Mouse (Mus musculus): Measurements from ENCODE around the gene Stx11.
"Not testable (repeated sequence)": the region's sequence is repeated elsewhere in the genome, so short reads cannot be mapped to it uniquely, and the experiment has no call there.

The Stx11 gene

GRCm38 (mm10) chr10:12957271-12957670, 6.8 kb downstream of the Stx11 start:
- DNase-seq, result no peak

- no peak for DNase-seq
Measured at GRCm38 (mm10) chr10:12955831-12956230, 8.3 kb downstream of the Stx11 start.

- not testable (repeated sequence) for DNase-seq
Measured at GRCm38 (mm10) chr10:12951358-12951757, 12.7 kb downstream of the Stx11 start.

- no peak for DNase-seq
Measured at GRCm38 (mm10) chr10:12949299-12949698, 14.8 kb downstream of the Stx11 start.

GRCm38 (mm10) chr10:12947606-12948005, 16.5 kb downstream of the Stx11 start:
- no peak for DNase-seq

- peak; percentile 43 for DNase-seq
Measured at GRCm38 (mm10) chr10:12941018-12941761, 22.9 kb downstream of the Stx11 start.

- DNase-seq, result no peak
Measured at GRCm38 (mm10) chr10:12938763-12939162, 25.3 kb downstream of the Stx11 start.

GRCm38 (mm10) chr10:12936079-12936478, 28.0 kb downstream of the Stx11 start:
- no peak for DNase-seq

GRCm38 (mm10) chr10:12935575-12935974, 28.5 kb downstream of the Stx11 start:
- no peak for DNase-seq

- DNase-seq, result peak; percentile 54
Measured at GRCm38 (mm10) chr10:12931492-12932400, 32.4 kb downstream of the Stx11 start.

- DNase-seq, result no peak
Measured at GRCm38 (mm10) chr10:12930351-12930905, 33.7 kb downstream of the Stx11 start.

GRCm38 (mm10) chr10:12929857-12930174, 34.3 kb downstream of the Stx11 start:
- no peak for DNase-seq

- no peak for DNase-seq
Measured at GRCm38 (mm10) chr10:12929149-12929856, 34.8 kb downstream of the Stx11 start.

- no peak for DNase-seq
Measured at GRCm38 (mm10) chr10:12928193-12928592, 35.9 kb downstream of the Stx11 start.

- peak; percentile 96 for DNase-seq
Measured at GRCm38 (mm10) chr10:12922574-12923353, 41.3 kb downstream of the Stx11 start.

GRCm38 (mm10) chr10:12922077-12922573, 42.0 kb downstream of the Stx11 start:
- no peak for DNase-seq

- DNase-seq, result peak; percentile 8
Measured at GRCm38 (mm10) chr10:12921551-12922040, 42.5 kb downstream of the Stx11 start.

- peak; percentile 61 for DNase-seq
Measured at GRCm38 (mm10) chr10:12919287-12919686, 44.8 kb downstream of the Stx11 start.

- DNase-seq, result no peak
Measured at GRCm38 (mm10) chr10:12917626-12918025, 46.5 kb downstream of the Stx11 start.

- DNase-seq, result no peak
Measured at GRCm38 (mm10) chr10:12916376-12916775, 47.7 kb downstream of the Stx11 start.

GRCm38 (mm10) chr10:12915826-12916225, 48.3 kb downstream of the Stx11 start:
- DNase-seq, result no peak

GRCm38 (mm10) chr10:12914203-12914602, 49.9 kb downstream of the Stx11 start:
- no peak for DNase-seq

Measured in kidney, postnatal 14 days (tissue).